Mouse (Mus musculus) MEL (cell line): ENCODE data around the gene Naa38. TPM values are rescaled to one million over a fixed set of nuclear protein-coding genes. Genes with fewer than 3 reads are reported as not detected.
A peak's percentile ranks its signal among the peaks of the same experiment; 100 is the strongest.

Experiments used
- DNase-seq: peaks from one replicate; pipeline ENCODE4 v3.0.0; 2011; ENCODE audit warnings: low read depth, low spot score
- H3K27ac ChIP-seq: 2 replicates; pipeline ENCODE4 v1.5.1; 2012; ENCODE audit warnings: low read depth, mild to moderate bottlenecking, control low read depth, low read length, moderate library complexity; ENCODE audit not compliant: control insufficient read depth
- H3K27me3 ChIP-seq, 2 experiments: fragments of 150-350 bp in 1 of 2; sonication (generic) in 1 of 2; 2 replicates each; pipeline ENCODE4 v1.6.1; 2012; ENCODE audit warnings: low read length in 2 of 2, mild to moderate bottlenecking in 2 of 2, improper control_type of control experiment in 1 of 2, moderate library complexity in 1 of 2; ENCODE audit not compliant: insufficient read depth in 2 of 2, control insufficient read depth in 1 of 2
- H3K36me3 ChIP-seq, 2 experiments: 2 replicates each; pipeline ENCODE4 v1.6.1; 2012 to 2014; ENCODE audit warnings: low read length in 2 of 2, improper control_type of control experiment in 1 of 2, inconsistent platforms in 1 of 2, mild to moderate bottlenecking in 1 of 2; ENCODE audit not compliant: insufficient read depth in 2 of 2, control insufficient read depth in 1 of 2
- H3K4me1 ChIP-seq, 2 experiments: fragments of 150-350 bp in 1 of 2; sonication (generic) in 1 of 2; 2 replicates each; pipeline ENCODE4 v1.6.1; 2012; ENCODE audit warnings: low read length in 2 of 2, improper control_type of control experiment in 1 of 2, mild to moderate bottlenecking in 1 of 2; ENCODE audit not compliant: insufficient read depth in 2 of 2, control insufficient read depth in 1 of 2
- H3K4me3 ChIP-seq, 2 experiments: fragments of 150-350 bp in 1 of 2; sonication (generic) in 1 of 2; 2 replicates each; pipeline ENCODE4 v1.5.1; 2012; ENCODE audit warnings: low read depth in 2 of 2, low read length in 2 of 2, mild to moderate bottlenecking in 2 of 2, moderate library complexity in 2 of 2, control low read depth in 1 of 2, improper control_type of control experiment in 1 of 2; ENCODE audit not compliant: control insufficient read depth in 1 of 2, insufficient read depth in 1 of 2
- H3K79me2 ChIP-seq: 2 replicates; pipeline ENCODE4 v1.6.1; 2012; ENCODE audit warnings: mild to moderate bottlenecking, low read length, moderate library complexity; ENCODE audit not compliant: control insufficient read depth, poor library complexity, insufficient read depth
- H3K9ac ChIP-seq: 2 replicates; pipeline ENCODE4 v1.6.1; 2012; ENCODE audit warnings: low read depth, mild to moderate bottlenecking, control low read depth, low read length, moderate library complexity; ENCODE audit not compliant: control insufficient read depth, poor library complexity, severe bottlenecking
- H3K9me3 ChIP-seq: fragments of 150-350 bp; sonication (generic); replicated peaks from 2 replicates; pipeline ENCODE4 v1.6.1; 2012; ENCODE audit warnings: mild to moderate bottlenecking, low read length, improper control_type of control experiment, moderate library complexity; ENCODE audit not compliant: insufficient read depth
- BHLHE40 ChIP-seq: IDR thresholded peaks from 2 replicates; pipeline ENCODE4 v1.6.1; 2012; ENCODE audit warnings: low read depth, mild to moderate bottlenecking, inconsistent platforms, low read length, improper control_type of control experiment, borderline replicate concordance
- CHD1 ChIP-seq: IDR thresholded peaks from 2 replicates; pipeline ENCODE4 v1.6.1; 2012; ENCODE audit warnings: low read depth, mild to moderate bottlenecking, inconsistent platforms, low read length, improper control_type of control experiment
- CHD2 ChIP-seq: IDR thresholded peaks from 2 replicates; pipeline ENCODE4 v1.6.1; 2011; ENCODE audit warnings: low read length, improper control_type of control experiment
- CTCF ChIP-seq, 3 experiments: IDR thresholded peaks in 2 of 3; conservative IDR thresholded peaks in 1 of 3; 2 replicates each; pipeline ENCODE4 v1.5.1; 2011 to 2012; ENCODE audit warnings: low read length in 3 of 3, low read depth in 2 of 3, mild to moderate bottlenecking in 2 of 3, improper control_type of control experiment in 1 of 3, inconsistent platforms in 1 of 3, mixed read lengths in 1 of 3, moderate library complexity in 1 of 3; ENCODE audit not compliant: control insufficient read depth in 1 of 3, insufficient read depth in 1 of 3, poor library complexity in 1 of 3, severe bottlenecking in 1 of 3
- E2F4 ChIP-seq: IDR thresholded peaks from 2 replicates; pipeline ENCODE4 v1.6.1; 2011; ENCODE audit warnings: low read depth, low read length, improper control_type of control experiment, borderline replicate concordance
- ELF1 ChIP-seq: IDR thresholded peaks from 2 replicates; pipeline ENCODE4 v1.6.1; 2014; ENCODE audit warnings: low read depth, mild to moderate bottlenecking, inconsistent platforms, low read length, improper control_type of control experiment, moderate library complexity
- EP300 ChIP-seq, 2 experiments: IDR thresholded peaks; 2 replicates each; pipeline ENCODE4 v1.6.1; 2011; ENCODE audit warnings: improper control_type of control experiment in 2 of 2, low read length in 2 of 2, low read depth in 1 of 2, mild to moderate bottlenecking in 1 of 2
- ETS1 ChIP-seq: IDR thresholded peaks from 2 replicates; pipeline ENCODE4 v1.6.1; 2012; ENCODE audit warnings: low read depth, mild to moderate bottlenecking, inconsistent platforms, low read length, improper control_type of control experiment, moderate library complexity
- GABPA ChIP-seq: IDR thresholded peaks from 2 replicates; pipeline ENCODE4 v1.6.1; 2012; ENCODE audit warnings: low read depth, mild to moderate bottlenecking, inconsistent platforms, low read length, improper control_type of control experiment, moderate library complexity
- GATA1 ChIP-seq: IDR thresholded peaks from 2 replicates; pipeline ENCODE4 v1.6.1; 2011; ENCODE audit warnings: low read depth, low read length, improper control_type of control experiment
- HCFC1 ChIP-seq: IDR thresholded peaks from 2 replicates; pipeline ENCODE4 v1.6.1; 2012; ENCODE audit warnings: low read depth, mild to moderate bottlenecking, inconsistent platforms, low read length, improper control_type of control experiment, moderate library complexity
- JUND ChIP-seq: IDR thresholded peaks from 2 replicates; pipeline ENCODE4 v1.6.1; 2011; ENCODE audit warnings: low read depth, mild to moderate bottlenecking, improper control_type of control experiment, low read length
- KAT2A ChIP-seq: conservative IDR thresholded peaks from 2 replicates; pipeline ENCODE4 v1.6.1; 2012; ENCODE audit warnings: low read depth, low read length, improper control_type of control experiment, inconsistent platforms
- MAX ChIP-seq: IDR thresholded peaks from 2 replicates; pipeline ENCODE4 v1.6.1; 2011; ENCODE audit warnings: low read length, improper control_type of control experiment
- MAZ ChIP-seq: IDR thresholded peaks from 2 replicates; pipeline ENCODE4 v1.6.1; 2012; ENCODE audit warnings: low read depth, mild to moderate bottlenecking, inconsistent platforms, low read length, improper control_type of control experiment
- MEF2A ChIP-seq: IDR thresholded peaks from 2 replicates; pipeline ENCODE4 v1.6.1; 2014; ENCODE audit warnings: low read depth, mild to moderate bottlenecking, inconsistent platforms, low read length, improper control_type of control experiment; ENCODE audit not compliant: poor library complexity, insufficient replicate concordance, severe bottlenecking; ENCODE audit errors: extremely low read depth
- MXI1 ChIP-seq: IDR thresholded peaks from 2 replicates; pipeline ENCODE4 v1.6.1; 2011; ENCODE audit warnings: mild to moderate bottlenecking, low read depth, low read length, improper control_type of control experiment
- MYB ChIP-seq: IDR thresholded peaks from 2 replicates; pipeline ENCODE4 v1.6.1; 2011; ENCODE audit warnings: mild to moderate bottlenecking, low read depth, low read length, improper control_type of control experiment
- MYC ChIP-seq: IDR thresholded peaks from 2 replicates; pipeline ENCODE4 v1.6.1; 2011; ENCODE audit warnings: low read depth, mild to moderate bottlenecking, low read length, improper control_type of control experiment, moderate library complexity
- NELFE ChIP-seq: IDR thresholded peaks from 2 replicates; pipeline ENCODE4 v1.6.1; 2011; ENCODE audit warnings: low read depth, low read length, improper control_type of control experiment
- NRF1 ChIP-seq: IDR thresholded peaks from 2 replicates; pipeline ENCODE4 v1.6.1; 2014; ENCODE audit warnings: low read depth, mild to moderate bottlenecking, inconsistent platforms, low read length, improper control_type of control experiment, moderate library complexity; ENCODE audit not compliant: poor library complexity, insufficient read depth, severe bottlenecking
- POLR2A ChIP-seq, 2 experiments: IDR thresholded peaks; 2 replicates each; pipeline ENCODE4 v1.6.1; 2011 to 2012; ENCODE audit warnings: low read length in 2 of 2, mild to moderate bottlenecking in 2 of 2, control low read depth in 1 of 2, improper control_type of control experiment in 1 of 2, low read depth in 1 of 2, moderate library complexity in 1 of 2; ENCODE audit not compliant: control insufficient read depth in 1 of 2, insufficient read depth in 1 of 2, poor library complexity in 1 of 2
- POLR2AphosphoS5 ChIP-seq: IDR thresholded peaks from 2 replicates; pipeline ENCODE4 v1.6.1; 2012; ENCODE audit warnings: low read depth, borderline replicate concordance, mild to moderate bottlenecking, inconsistent platforms, low read length, moderate library complexity, mixed read lengths
- RAD21 ChIP-seq: IDR thresholded peaks from 2 replicates; pipeline ENCODE4 v1.6.1; 2011; ENCODE audit warnings: mild to moderate bottlenecking, low read depth, low read length, improper control_type of control experiment
- RCOR1 ChIP-seq: IDR thresholded peaks from 2 replicates; pipeline ENCODE4 v1.6.1; 2012; ENCODE audit warnings: low read depth, mild to moderate bottlenecking, inconsistent platforms, low read length, improper control_type of control experiment
- SIN3A ChIP-seq: IDR thresholded peaks from 2 replicates; pipeline ENCODE4 v1.6.1; 2012; ENCODE audit warnings: low read length, improper control_type of control experiment, inconsistent platforms
- SMC3 ChIP-seq: IDR thresholded peaks from 2 replicates; pipeline ENCODE4 v1.6.1; 2011; ENCODE audit warnings: low read depth, low read length, improper control_type of control experiment
- TAL1 ChIP-seq: IDR thresholded peaks from 2 replicates; pipeline ENCODE4 v1.6.1; 2012; ENCODE audit warnings: mild to moderate bottlenecking, inconsistent platforms, low read length, moderate library complexity, mixed read lengths
- TBP ChIP-seq: IDR thresholded peaks from 2 replicates; pipeline ENCODE4 v1.8.0; 2011; ENCODE audit warnings: low read depth, low read length, improper control_type of control experiment
- TCF12 ChIP-seq: IDR thresholded peaks from 2 replicates; pipeline ENCODE4 v1.6.1; 2014; ENCODE audit warnings: low read depth, mild to moderate bottlenecking, inconsistent platforms, low read length, improper control_type of control experiment, moderate library complexity
- UBTF ChIP-seq: IDR thresholded peaks from 2 replicates; pipeline ENCODE4 v1.6.1; 2012; ENCODE audit warnings: low read depth, mild to moderate bottlenecking, inconsistent platforms, low read length, improper control_type of control experiment, moderate library complexity, borderline replicate concordance; ENCODE audit not compliant: insufficient read depth
- USF1 ChIP-seq: IDR thresholded peaks from 2 replicates; pipeline ENCODE4 v1.6.1; 2014; ENCODE audit warnings: low read depth, mild to moderate bottlenecking, inconsistent platforms, low read length, improper control_type of control experiment, moderate library complexity
- ZC3H11A ChIP-seq: IDR thresholded peaks from 2 replicates; pipeline ENCODE4 v1.6.1; 2012; ENCODE audit warnings: low read depth, mild to moderate bottlenecking, inconsistent platforms, low read length, improper control_type of control experiment
- ZKSCAN1 ChIP-seq: IDR thresholded peaks from 2 replicates; pipeline ENCODE4 v1.6.1; 2012; ENCODE audit warnings: low read depth, mild to moderate bottlenecking, inconsistent platforms, low read length, improper control_type of control experiment, moderate library complexity
- ZMIZ1 ChIP-seq: IDR thresholded peaks from 2 replicates; pipeline ENCODE4 v1.6.1; 2012; ENCODE audit warnings: low read depth, mild to moderate bottlenecking, inconsistent platforms, low read length, improper control_type of control experiment, moderate library complexity
- ZNF384 ChIP-seq: IDR thresholded peaks from 2 replicates; pipeline ENCODE4 v1.6.1; 2012; ENCODE audit warnings: low read depth, mild to moderate bottlenecking, inconsistent platforms, low read length, improper control_type of control experiment
- polyA plus RNA-seq, 2 experiments: library from polyadenylated mRNA; stranded (reverse) in 1 of 2; unstranded in 1 of 2; fragments of >175 nt in 1 of 2; fragments of >200 nt in 1 of 2; gene quantifications; 2 replicates each; pipeline versions ENCODE4 v1.2.1 to v1.2.4; 2012; ENCODE audit warnings: low replicate concordance in 2 of 2, low read depth in 1 of 2; ENCODE audit not compliant: insufficient read length in 2 of 2, insufficient read depth in 1 of 2, missing spikeins in 1 of 2
- total RNA-seq: library from RNA; depleted of rRNA; stranded (reverse); fragments of 300-350 nt; gene quantifications from 2 replicates; pipeline ENCODE4 v1.2.3, GENCODE M21; 2012

Gene Naa38
- total and polyA plus RNA-seq, 3 experiments: 173 to 190 TPM; not detected in 1

- H3K27ac ChIP-seq: 0 out of 2 replicates have a peak overlapping the region, but pooled peaks have one; percentile 12
- H3K79me2 ChIP-seq: peaks cover 15% of the 10 kb centered on the region
- peak; percentile 99 for DNase-seq
- H3K27me3 ChIP-seq: no peaks in the 10 kb centered on the region
- H3K36me3 ChIP-seq: peaks cover 0 to 13% of the 10 kb centered on the region in 2 experiments; a peak in 2 of 4 replicates
- H3K9me3 ChIP-seq: no peaks in the 10 kb centered on the region
- peak overlapping the region; percentile 1 to 25; a peak in 3 of 4 replicates for H3K4me3 ChIP-seq
- peak overlapping the region; percentile 34 for H3K9ac ChIP-seq
- peaks cover 13 to 23% of the 10 kb centered on the region in 2 experiments for H3K4me1 ChIP-seq
- TF ChIP-seq BHLHE40: peak; percentile 48; the same call in 1 of the 2 replicates
- TF ChIP-seq SIN3A: peak; percentile 76
- peak; percentile 51; the same call in 1 of the 2 replicates for TF ChIP-seq MYC
- peak; percentile 88 for TF ChIP-seq RCOR1
- peak; percentile 15 to 35; a peak in 3 of 4 replicates for TF ChIP-seq EP300 (IDR thresholded peaks at IDR 0.05; ENCODE audit: low read depth in 1 of 2, low read length in 2 of 2)
- TF ChIP-seq NRF1: peak; percentile 85
- no peak; the same call in none of the 2 replicates for TF ChIP-seq MAX
- no peak for TF ChIP-seq UBTF
- TF ChIP-seq ZMIZ1: no peak
- 0 out of 2 replicates have a peak, but pooled peaks have one; percentile 7 for TF ChIP-seq SMC3
- TF ChIP-seq MEF2A: 0 out of 2 replicates have a peak, but pooled peaks have one; percentile 18
- TF ChIP-seq MYB: no peak; the same call in 1 of the 2 replicates
- TF ChIP-seq TCF12: no peak
- TF ChIP-seq NELFE: peak; percentile 23; the same call in 1 of the 2 replicates
- TF ChIP-seq ELF1: peak; percentile 59; the same call in 1 of the 2 replicates
- peak; percentile 74 for TF ChIP-seq HCFC1
- peak; percentile 82 for TF ChIP-seq ETS1
- TF ChIP-seq ZC3H11A: no peak
- peak; percentile 94 for TF ChIP-seq GATA1
- TF ChIP-seq E2F4: no peak
- TF ChIP-seq CHD2: no peak
- no peak for TF ChIP-seq GABPA
- no peak for TF ChIP-seq TBP
- TF ChIP-seq MXI1: peak; percentile 45; the same call in 1 of the 2 replicates
- TF ChIP-seq CTCF (IDR thresholded peaks at IDR 0.05 in 2 of 3, conservative IDR thresholded peaks at IDR 0.05 in 1 of 3; ENCODE audit: control insufficient read depth in 1 of 3, insufficient read depth in 1 of 3, low read depth in 2 of 3, low read length in 3 of 3, poor library complexity in 1 of 3, severe bottlenecking in 1 of 3): no peak
- no peak for TF ChIP-seq POLR2A (IDR thresholded peaks at IDR 0.05; ENCODE audit: control insufficient read depth in 1 of 2, insufficient read depth in 1 of 2, low read depth in 1 of 2, low read length in 2 of 2, poor library complexity in 1 of 2)
- no peak; the same call in 1 of the 2 replicates for TF ChIP-seq ZKSCAN1
- no peak for TF ChIP-seq POLR2AphosphoS5
- no peak for TF ChIP-seq JUND
- TF ChIP-seq TAL1: no peak
- peak; percentile 95 for TF ChIP-seq ZNF384
- TF ChIP-seq MAZ: peak; percentile 94
- no peak for TF ChIP-seq RAD21
- no peak; the same call in 1 of the 2 replicates for TF ChIP-seq KAT2A
- TF ChIP-seq CHD1: no peak
- TF ChIP-seq USF1: 0 out of 2 replicates have a peak, but pooled peaks have one; percentile 10
These were observed 29.0 kb upstream of the Naa38 start for GRCm38 (mm10) chr11:69366157-69366854.
